Mouse (Mus musculus): ENCODE results near the gene Atf3. TPM values are rescaled to one million over a fixed set of nuclear protein-coding genes. Genes with fewer than 3 reads are reported as not detected.

Atf3 gene
- polyA plus RNA-seq, 1 experiment = 1.6 TPM

GRCm38 (mm10) chr1:191193657-191194424 lies 24.0 kb downstream of the Atf3 start:
- peaks cover 13% of the 10 kb centered on the region for H3K4me1 ChIP-seq (ENCODE audit: control insufficient read depth, insufficient read depth, insufficient read length)
- no peaks in the 10 kb centered on the region for H3K36me3 ChIP-seq (ENCODE audit: control insufficient read depth, insufficient read depth, low read length)
- peak overlapping the region; percentile 23; the same call in 1 of the 2 replicates for H3K4me3 ChIP-seq (ENCODE audit: extremely low read depth, insufficient read depth, insufficient read length)
- TF ChIP-seq POLR2A (IDR thresholded peaks at IDR 0.05; ENCODE audit: low read depth, low read length) = no peak
- TF ChIP-seq CTCF (IDR thresholded peaks at IDR 0.05; ENCODE audit: extremely low read depth, insufficient read depth, insufficient read length, insufficient replicate concordance) = peak; percentile 18; the same call in 1 of the 2 replicates
- 2% methylated on average over 14 of the region's 14 CpGs for WGBS
- H3K27me3 ChIP-seq (ENCODE audit: control insufficient read depth, insufficient read depth, low read length) = no peaks in the 10 kb centered on the region
- H3K27ac ChIP-seq (ENCODE audit: insufficient read depth, low read length) = peak overlapping the region; percentile 60
- peak; percentile 63 to 82 for DNase-seq (ENCODE audit: low read depth in 1 of 2, low spot score in 2 of 2)

DNA sequence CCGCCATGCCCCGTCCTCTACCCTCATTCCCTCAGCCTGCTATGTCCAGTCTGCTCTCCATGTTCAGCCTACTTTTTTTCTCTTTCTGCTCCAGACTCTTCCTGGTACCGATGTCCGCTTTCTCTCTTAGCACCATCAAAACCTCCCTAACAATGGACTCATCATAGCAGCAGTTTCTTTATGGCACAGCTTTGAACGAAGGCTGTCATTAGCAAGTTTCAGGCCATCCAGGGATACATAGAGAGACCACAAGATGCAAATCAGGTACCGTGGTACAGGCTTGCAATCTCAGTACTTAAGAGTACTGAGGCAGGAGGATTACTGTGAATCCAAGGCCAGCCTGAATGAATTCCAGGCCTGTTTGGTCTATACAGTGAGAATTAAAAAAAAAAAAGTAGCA lies 25.1 kb downstream of the Atf3 start:
- peaks cover 6% of the 10 kb centered on the region; the same call in 1 of the 2 replicates for H3K4me1 ChIP-seq (ENCODE audit: control insufficient read depth, insufficient read depth, insufficient read length)
- no peaks in the 10 kb centered on the region for H3K36me3 ChIP-seq (ENCODE audit: control insufficient read depth, insufficient read depth, low read length)
- H3K27ac ChIP-seq (ENCODE audit: insufficient read depth, low read length) = no peak overlapping the region
- WGBS = 71% methylated on average over 6 of the region's 6 CpGs
- H3K4me3 ChIP-seq (ENCODE audit: extremely low read depth, insufficient read depth, insufficient read length) = no peak overlapping the region
- TF ChIP-seq CTCF (IDR thresholded peaks at IDR 0.05; ENCODE audit: extremely low read depth, insufficient read depth, insufficient read length, insufficient replicate concordance) = no peak
- TF ChIP-seq POLR2A (IDR thresholded peaks at IDR 0.05; ENCODE audit: low read depth, low read length) = no peak
- no peaks in the 10 kb centered on the region for H3K27me3 ChIP-seq (ENCODE audit: control insufficient read depth, insufficient read depth, low read length)
- no peak for DNase-seq (ENCODE audit: low read depth in 1 of 2, low spot score in 2 of 2)

DNA sequence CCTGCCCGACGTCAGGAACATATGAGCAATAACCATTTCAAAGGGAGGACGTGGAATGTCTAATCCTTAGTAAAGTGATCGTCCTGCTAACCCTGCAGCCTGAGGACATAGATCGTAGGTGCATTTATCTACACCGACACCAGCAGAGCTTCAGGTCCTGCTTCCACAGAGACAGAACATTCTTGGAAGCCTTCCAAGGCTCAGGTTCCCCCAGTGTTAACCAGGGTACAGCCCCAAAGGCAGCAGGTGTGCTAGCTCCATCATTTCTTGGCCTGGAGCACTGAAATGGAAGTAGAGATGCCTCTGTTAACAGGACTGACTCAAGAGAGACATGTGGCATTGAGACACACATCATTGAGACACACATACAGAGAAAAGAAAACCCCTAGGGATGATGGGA lies 25.6 kb downstream of the Atf3 start:
- Histone ChIP-seq H3K36me3 (ENCODE audit: control insufficient read depth, insufficient read depth, low read length) (no peaks in the 10 kb centered on the region), H3K4me3 (ENCODE audit: extremely low read depth, insufficient read depth, insufficient read length) (no peak overlapping the region), H3K4me1 (ENCODE audit: control insufficient read depth, insufficient read depth, insufficient read length) (peaks cover 6% of the 10 kb centered on the region; the same call in 1 of the 2 replicates), H3K27me3 (ENCODE audit: control insufficient read depth, insufficient read depth, low read length) (no peaks in the 10 kb centered on the region), H3K27ac (ENCODE audit: insufficient read depth, low read length) (no peak overlapping the region)
- 88% methylated on average over 6 of the region's 6 CpGs for WGBS
- no peak for DNase-seq (ENCODE audit: low read depth in 1 of 2, low spot score in 2 of 2)
- TF ChIP-seq CTCF (IDR thresholded peaks at IDR 0.05; ENCODE audit: extremely low read depth, insufficient read depth, insufficient read length, insufficient replicate concordance) (no peak), POLR2A (IDR thresholded peaks at IDR 0.05; ENCODE audit: low read depth, low read length) (no peak)

GRCm38 (mm10) chr1:191189671-191190372 lies 28.0 kb downstream of the Atf3 start:
- TF ChIP-seq POLR2A (IDR thresholded peaks at IDR 0.05; ENCODE audit: low read depth, low read length) (no peak), CTCF (IDR thresholded peaks at IDR 0.05; ENCODE audit: extremely low read depth, insufficient read depth, insufficient read length, insufficient replicate concordance) (no peak)
- Histone ChIP-seq H3K27ac (ENCODE audit: insufficient read depth, low read length) (no peak overlapping the region), H3K36me3 (ENCODE audit: control insufficient read depth, insufficient read depth, low read length) (no peaks in the 10 kb centered on the region), H3K27me3 (ENCODE audit: control insufficient read depth, insufficient read depth, low read length) (peaks cover 8% of the 10 kb centered on the region), H3K4me3 (ENCODE audit: extremely low read depth, insufficient read depth, insufficient read length) (no peak overlapping the region), H3K4me1 (ENCODE audit: control insufficient read depth, insufficient read depth, insufficient read length) (peaks cover 15% of the 10 kb centered on the region; the same call in 1 of the 2 replicates)
- DNase-seq (ENCODE audit: low read depth in 1 of 2, low spot score in 2 of 2) = no peak
- 78% methylated on average over 6 of the region's 6 CpGs for WGBS

GRCm38 (mm10) chr1:191186386-191186770 lies 31.5 kb downstream of the Atf3 start:
- peaks cover 20% of the 10 kb centered on the region; the same call in 1 of the 2 replicates for H3K4me1 ChIP-seq (ENCODE audit: control insufficient read depth, insufficient read depth, insufficient read length)

DNA sequence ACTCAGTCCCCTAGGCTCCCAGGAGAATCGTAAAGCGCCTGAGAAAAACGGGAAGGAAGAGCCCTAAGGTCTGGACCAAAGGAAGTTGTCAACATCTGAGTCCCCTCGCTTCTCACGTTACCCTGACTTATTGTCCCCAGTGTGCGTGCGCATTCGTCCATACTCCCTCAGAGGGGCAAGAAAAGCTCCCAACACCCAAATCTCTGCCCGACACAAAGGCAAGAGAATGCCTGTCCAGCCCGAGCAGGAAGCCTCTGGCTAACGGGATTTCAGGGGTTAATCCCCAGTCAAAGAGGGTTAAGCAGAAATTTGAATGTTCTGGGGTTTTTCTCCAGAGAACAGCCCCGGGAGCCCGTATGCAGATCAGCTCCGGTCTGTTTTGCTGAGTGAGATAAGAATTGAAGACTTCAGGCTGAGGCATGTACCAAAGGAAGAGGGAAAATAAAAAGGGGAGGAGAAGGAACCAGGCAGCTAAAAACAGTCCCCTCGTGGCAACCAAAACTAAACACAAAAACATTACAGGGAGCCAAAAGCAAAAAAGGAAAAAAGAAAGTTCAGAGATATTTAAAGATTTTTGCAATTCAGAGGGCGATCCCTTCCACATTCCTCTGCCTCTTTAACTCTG lies 32.0 kb downstream of the Atf3 start:
- DNase-seq (ENCODE audit: low read depth in 1 of 2, low spot score in 2 of 2) = no peak
- H3K27ac ChIP-seq (ENCODE audit: insufficient read depth, low read length) = no peak overlapping the region

More at GRCm38 (mm10) chr1:191186386-191186770, 31.5 kb downstream of the Atf3 start:
- DNase-seq (ENCODE audit: low read depth in 1 of 2, low spot score in 2 of 2) = no peak
- H3K27ac ChIP-seq (ENCODE audit: insufficient read depth, low read length) = no peak overlapping the region
- H3K36me3 ChIP-seq (ENCODE audit: control insufficient read depth, insufficient read depth, low read length) = no peaks in the 10 kb centered on the region
- WGBS = 27% methylated on average over 7 of the region's 7 CpGs
- peaks cover 21% of the 10 kb centered on the region for H3K27me3 ChIP-seq (ENCODE audit: control insufficient read depth, insufficient read depth, low read length)
- no peak for TF ChIP-seq POLR2A (IDR thresholded peaks at IDR 0.05; ENCODE audit: low read depth, low read length)
- TF ChIP-seq CTCF (IDR thresholded peaks at IDR 0.05; ENCODE audit: extremely low read depth, insufficient read depth, insufficient read length, insufficient replicate concordance) = no peak
- H3K4me3 ChIP-seq (ENCODE audit: extremely low read depth, insufficient read depth, insufficient read length) = no peak overlapping the region

More for the DNA sequence above, 32.0 kb downstream of the Atf3 start:
- Histone ChIP-seq H3K4me1 (ENCODE audit: control insufficient read depth, insufficient read depth, insufficient read length) (peaks cover 20% of the 10 kb centered on the region; the same call in 1 of the 2 replicates), H3K27me3 (ENCODE audit: control insufficient read depth, insufficient read depth, low read length) (peaks cover 24% of the 10 kb centered on the region), H3K4me3 (ENCODE audit: extremely low read depth, insufficient read depth, insufficient read length) (peak overlapping the region; percentile 35; the same call in 1 of the 2 replicates), H3K36me3 (ENCODE audit: control insufficient read depth, insufficient read depth, low read length) (no peaks in the 10 kb centered on the region)
- TF ChIP-seq POLR2A (IDR thresholded peaks at IDR 0.05; ENCODE audit: low read depth, low read length) (no peak), CTCF (IDR thresholded peaks at IDR 0.05; ENCODE audit: extremely low read depth, insufficient read depth, insufficient read length, insufficient replicate concordance) (no peak)
- 2% methylated on average over 16 of the region's 16 CpGs for WGBS
